Mouse (Mus musculus): ENCODE results near the gene Dnajc8.

Gene Dnajc8

DNA sequence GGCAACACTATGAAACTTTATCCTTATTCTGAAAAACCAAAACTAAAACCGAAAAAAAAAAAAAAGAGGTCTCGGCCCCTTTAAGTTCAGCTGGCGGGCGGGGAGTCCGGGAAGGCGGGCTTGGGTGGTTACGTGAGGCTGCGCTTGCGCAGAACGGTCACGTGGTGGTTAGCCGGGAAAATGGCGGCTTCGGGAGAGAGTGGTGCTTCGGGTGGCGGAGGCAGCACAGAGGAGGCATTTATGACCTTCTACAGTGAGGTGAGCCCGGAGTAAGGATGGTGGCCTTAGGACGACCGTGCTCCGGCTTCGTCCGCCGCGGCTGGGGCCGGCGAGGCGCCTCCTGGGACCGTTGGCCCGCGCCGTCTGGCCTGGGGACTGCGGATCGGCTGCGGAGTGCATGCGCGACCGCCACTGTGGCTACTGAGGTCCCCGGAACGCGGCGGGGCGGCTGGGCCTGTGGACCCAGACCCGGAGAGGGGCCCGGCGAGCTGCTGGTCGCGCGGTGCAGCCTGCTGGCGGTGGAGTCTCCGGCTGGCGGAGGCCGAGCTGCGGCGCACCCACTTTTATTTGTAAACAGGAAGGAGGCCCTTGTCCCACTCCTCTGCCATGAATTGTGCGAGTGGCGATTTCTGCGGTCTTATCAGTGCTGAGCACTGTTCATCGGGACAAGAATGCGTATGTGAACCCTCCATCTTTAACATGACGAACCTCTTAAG is at the start of gene Dnajc8:
Gene Dnajc8, plus strand, starts transcription at position 145 of the 716 bp plus-strand sequence.
- peak; percentile 98 for DNase-seq (ENCODE audit: low spot score)

DNA sequence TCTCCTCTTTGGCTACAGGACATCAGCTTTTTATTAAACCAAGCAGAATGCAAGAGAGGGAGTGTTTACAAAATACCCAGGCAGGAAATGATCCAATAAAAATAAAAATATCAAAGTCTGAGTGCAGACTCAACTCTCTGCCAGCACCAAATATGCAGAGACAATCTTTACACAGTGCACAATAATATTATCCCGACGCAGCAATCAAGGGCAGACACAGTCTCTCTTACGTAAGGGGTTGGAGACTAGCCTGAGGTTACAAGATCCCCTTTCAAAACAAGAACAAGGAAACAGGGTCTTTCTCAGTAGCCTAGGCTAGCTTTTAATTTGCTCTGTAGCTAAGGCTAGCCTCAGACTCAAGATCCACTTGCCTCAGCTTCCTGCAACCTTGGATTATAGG is 46.8 kb upstream of the Dnajc8 start:
- no peak for DNase-seq (ENCODE audit: low spot score)

DNA sequence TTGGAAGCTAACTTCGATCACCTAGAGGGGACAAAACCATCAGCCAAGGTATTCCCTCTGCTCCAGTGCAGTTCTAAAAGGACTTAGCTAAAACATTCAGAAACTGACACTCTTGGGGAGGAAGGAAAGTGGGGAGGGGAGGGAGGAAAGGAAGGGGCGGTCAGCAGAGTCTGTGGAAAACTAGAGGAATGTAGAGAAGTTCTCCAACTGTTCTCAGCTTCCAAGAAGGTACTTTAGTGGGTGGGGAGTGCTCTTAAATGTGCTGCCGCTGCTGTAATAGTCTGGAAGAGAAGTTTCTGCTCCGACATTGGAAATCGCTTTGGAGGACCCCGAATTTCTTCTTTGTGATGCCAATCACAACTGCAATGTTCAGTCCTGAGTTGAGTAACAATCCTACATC is 46.4 kb upstream of the Dnajc8 start:
- DNase-seq (ENCODE audit: low spot score), result no peak

- no peak for DNase-seq (ENCODE audit: low spot score)
These were observed 44.9 kb upstream of the Dnajc8 start for GRCm38 (mm10) chr4:132490273-132491010.

DNA sequence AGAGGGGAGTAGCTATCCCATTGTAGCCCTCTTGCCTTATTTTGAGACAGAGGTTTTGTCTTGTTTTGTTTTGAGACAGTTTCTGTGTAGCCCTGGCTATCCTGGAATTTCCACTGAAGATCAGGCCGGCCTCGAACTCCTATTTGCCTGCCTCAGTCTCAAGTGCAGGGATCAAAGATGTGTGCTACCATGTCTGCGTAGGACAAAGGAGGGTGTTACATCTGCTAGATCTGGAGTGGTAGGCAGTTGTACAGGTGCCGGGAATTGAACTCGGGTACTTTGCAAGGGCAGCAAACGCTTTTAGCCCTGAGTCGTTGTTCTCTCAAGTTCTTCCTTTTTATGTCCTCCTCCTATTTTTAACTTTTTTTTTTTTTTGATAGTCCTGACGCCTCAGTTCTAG is 44.3 kb upstream of the Dnajc8 start:
- DNase-seq (ENCODE audit: low spot score), result no peak

GRCm38 (mm10) chr4:132491748-132492147 is 43.6 kb upstream of the Dnajc8 start:
- no peak for DNase-seq (ENCODE audit: low spot score)

GRCm38 (mm10) chr4:132492178-132493060 is 42.9 kb upstream of the Dnajc8 start:
- peak; percentile 53 for DNase-seq (ENCODE audit: low spot score)

DNA sequence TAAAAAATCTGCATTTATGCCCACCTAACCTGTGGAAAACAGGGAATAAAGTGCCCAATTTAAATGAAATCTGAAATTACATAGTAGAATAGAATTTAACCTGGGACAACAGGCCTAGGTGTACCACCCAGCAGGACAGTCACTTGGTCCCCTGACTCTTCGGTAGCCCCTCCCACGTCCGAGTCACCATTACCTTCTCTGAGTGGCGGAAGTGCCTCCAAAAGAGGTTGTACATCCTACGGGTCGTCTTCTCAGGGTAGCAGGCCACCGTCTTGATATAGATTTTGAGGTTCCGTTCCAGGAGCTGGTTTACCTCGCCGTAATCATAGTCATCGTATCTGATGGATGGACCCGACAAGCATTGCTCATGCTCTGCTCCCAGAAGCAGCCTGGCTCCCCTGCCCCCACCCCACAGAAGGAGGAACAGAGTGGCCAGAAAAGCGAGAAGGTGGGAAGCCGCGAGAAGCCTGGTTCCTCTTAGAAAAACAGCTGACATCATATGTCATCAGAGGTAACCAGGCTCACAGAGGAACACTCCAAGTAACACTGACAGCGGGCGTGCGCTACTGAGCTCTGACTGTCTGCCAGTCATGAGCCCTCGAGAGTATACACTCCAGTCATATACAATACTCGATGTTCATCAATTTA is 41.0 kb upstream of the Dnajc8 start:
- DNase-seq (ENCODE audit: low spot score), result no peak

GRCm38 (mm10) chr4:132501639-132502038 is 33.7 kb upstream of the Dnajc8 start:
- no peak for DNase-seq (ENCODE audit: low spot score)

DNA sequence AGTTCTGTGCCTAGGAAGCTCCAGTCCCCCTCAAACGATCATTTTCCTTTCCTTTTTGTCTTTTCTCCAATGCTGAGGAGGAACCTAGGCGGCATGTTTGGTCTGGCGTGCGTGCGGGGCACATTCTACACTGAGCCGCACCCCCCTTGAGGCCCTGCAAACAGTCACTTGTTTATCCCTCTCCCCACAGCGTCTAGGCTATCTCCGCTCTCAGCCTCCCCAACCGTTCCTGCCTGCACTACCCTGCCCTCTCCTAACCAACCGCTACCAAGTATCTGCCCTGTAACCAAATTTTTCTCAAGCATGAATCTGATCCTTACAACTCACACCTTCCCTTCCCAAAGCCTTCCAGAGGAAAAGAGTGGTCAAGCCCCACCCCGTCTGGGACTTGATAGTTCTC is 32.0 kb upstream of the Dnajc8 start:
- no peak for DNase-seq (ENCODE audit: low spot score)

DNA sequence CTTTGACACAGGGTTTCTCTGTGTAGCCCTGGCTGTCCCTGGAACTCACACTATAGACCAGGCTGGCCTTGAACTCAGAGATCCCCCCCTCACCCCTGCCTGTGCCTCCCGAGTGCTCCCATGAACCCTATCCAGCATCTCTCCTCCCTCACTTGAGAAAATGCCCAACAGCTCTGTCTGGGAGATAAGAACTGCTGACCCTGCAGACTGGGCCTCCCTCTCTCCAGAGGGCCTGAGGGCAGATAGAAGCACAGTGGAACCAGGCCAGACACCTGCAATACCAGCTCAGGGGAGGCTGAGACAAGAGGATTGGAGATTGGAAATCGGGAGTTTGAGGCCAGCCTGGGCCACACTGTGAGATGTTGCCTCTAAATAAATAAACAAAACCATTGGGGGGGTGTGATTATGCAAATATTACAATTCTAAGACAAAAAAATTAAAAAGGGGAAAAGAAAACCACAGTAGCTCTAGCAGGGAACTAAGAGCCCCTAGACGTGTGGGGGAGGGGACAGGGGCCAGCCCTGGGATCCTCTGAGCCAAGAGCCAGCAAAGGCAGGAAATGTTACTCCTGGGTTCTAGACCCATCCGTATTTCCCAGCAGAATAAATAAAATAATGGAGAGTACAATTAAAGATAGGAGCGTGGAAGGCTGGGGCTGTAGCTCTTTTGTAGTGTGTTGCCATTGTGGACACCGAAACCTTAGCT is 30.2 kb upstream of the Dnajc8 start:
- DNase-seq (ENCODE audit: low spot score), result no peak

DNA sequence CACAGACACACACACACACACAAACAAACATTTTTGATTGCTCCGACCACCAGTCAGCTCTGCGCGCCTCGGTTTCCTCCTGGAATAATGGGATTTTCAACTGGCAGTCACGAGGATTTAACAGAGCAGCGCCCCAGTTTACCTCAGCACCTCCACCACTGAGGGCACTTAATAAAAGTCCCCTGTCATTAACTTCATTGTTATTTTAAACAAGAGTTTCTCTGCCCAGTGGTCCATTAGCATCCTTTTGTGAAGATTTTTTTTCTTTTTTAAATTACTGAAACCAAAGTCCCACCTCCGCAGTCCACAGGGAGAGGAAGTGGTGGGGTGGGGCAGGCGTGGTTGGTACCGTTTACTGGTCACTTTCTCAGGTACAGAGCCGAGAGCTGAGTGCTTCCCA is 29.6 kb upstream of the Dnajc8 start:
- DNase-seq (ENCODE audit: low spot score), result no peak

- no peak for DNase-seq (ENCODE audit: low spot score)
These were observed 29.1 kb upstream of the Dnajc8 start for GRCm38 (mm10) chr4:132506250-132506649.

DNA sequence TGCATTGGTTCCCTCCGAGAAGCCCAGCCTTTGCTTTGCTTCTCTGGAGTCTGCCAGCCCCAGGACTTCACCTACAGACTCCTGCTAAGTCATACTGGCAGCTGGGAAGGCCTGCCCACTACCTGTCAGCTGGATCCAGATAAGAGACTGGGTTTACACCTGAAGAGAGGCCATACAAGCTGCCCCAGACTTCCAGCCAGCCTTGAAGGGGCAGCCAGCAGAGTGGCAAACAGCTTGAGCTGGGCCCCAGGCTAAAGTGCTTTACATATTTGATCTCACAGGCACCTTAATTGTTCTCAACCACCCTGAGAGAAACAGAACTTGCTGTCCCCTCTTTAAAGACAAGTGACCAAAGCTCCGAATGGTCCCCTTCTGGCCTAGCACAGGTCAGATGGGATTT is 28.1 kb upstream of the Dnajc8 start:
- DNase-seq (ENCODE audit: low spot score), result no peak

- peak; percentile 88 for DNase-seq (ENCODE audit: low spot score)
These were observed 25.6 kb upstream of the Dnajc8 start for GRCm38 (mm10) chr4:132509621-132510296.

GRCm38 (mm10) chr4:132510352-132510798 is 25.0 kb upstream of the Dnajc8 start, which contains the start of gene Sesn2:
Sesn2 (minus strand) TSS chr4:132510501.
- DNase-seq (ENCODE audit: low spot score), result peak; percentile 97

- no peak for DNase-seq (ENCODE audit: low spot score)
These were observed 23.3 kb upstream of the Dnajc8 start for GRCm38 (mm10) chr4:132512080-132512479.

- no peak for DNase-seq (ENCODE audit: low spot score)
These were observed 21.7 kb upstream of the Dnajc8 start for GRCm38 (mm10) chr4:132513395-132514273.

DNA sequence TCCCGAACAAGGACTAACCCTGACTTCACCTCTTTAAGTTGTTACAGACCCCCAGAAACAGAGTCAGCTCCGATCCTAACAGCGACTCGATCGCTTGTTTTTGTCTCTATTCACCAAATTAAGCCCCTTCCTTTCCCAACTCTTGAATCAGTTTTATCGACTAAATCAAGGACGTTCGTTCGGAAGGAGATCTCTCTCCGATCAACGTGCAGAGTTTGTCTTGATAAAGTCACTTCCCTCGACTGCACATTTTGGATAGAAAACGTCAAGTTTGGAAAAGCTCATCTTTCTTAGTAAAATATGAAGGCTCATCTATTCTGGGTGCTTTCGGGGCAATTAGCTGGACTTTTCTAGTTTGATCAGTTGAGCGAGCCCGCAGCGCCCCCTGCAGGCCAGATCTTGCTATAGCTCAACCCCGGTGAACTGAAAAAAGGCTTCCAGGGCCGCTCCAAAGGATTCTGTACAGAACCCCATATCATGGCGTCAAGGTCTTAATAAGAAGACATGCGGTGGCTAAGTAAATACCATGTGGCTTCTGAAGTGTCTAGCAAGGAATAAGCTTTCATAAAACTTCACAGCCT is 20.7 kb upstream of the Dnajc8 start:
- DNase-seq (ENCODE audit: low spot score), result peak; percentile 91
